Mouse (Mus musculus): ENCODE data around the gene Gm10309.

DNA sequence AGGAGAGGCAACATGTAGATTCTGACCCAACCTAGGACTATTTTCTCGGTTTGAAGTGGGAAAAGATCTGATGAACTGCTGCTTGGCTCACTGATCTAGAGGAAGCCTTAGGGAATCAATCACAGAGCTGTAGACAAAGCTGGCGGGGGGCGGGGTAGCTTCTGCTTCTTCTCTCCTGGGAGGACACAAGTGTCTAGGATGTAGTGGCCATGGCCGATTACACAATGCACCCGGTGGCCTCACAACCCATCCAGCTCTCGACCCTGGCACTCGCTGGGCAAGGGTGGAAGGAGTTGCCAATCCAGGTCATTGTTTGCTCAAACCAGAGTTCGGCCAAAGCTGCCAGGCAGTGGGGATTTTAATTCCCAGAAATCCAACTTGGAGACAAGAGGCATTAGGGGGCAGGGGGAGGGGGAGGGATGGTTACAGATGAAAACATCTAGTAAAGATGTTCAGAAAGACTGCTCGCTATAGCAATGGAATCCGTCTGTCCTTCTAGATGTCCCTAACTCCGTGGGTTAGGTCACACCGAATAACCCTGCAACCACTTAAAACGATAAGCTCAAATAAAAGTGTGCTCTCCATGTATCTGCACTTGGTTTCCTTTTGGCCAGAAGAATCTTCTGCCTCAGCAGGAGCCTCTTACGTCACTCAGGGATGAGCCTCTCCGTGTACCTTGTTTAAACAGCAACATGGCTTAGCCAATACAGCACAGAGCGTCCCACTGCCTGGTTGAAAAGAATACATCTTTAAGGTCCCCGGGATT, 27.9 kb upstream of the Gm10309 start:
- TF ChIP-seq POLR2A (IDR thresholded peaks at IDR 0.05; ENCODE audit: control insufficient read depth, low read depth, low read length), result no peak
- TF ChIP-seq CTCF (IDR thresholded peaks at IDR 0.05; ENCODE audit: control insufficient read depth, insufficient read depth, insufficient replicate concordance, low read depth, low read length), result no peak

Measured in testis, adult 2 months (tissue).